Mouse (Mus musculus) lung, postnatal 36 days (tissue): ENCODE measurements at regions not wholly inside any gene's neighbourhood (a gene's known extent, or its start where the extent isn't known, plus 50 kb on each side); places are given as distances from the start of the nearest gene placed in this dataset.

Experiments
- DNase-seq: peaks from one replicate; pipeline ENCODE4 v3.0.0; 2022; ENCODE audit warnings: mixed read lengths

- DNase-seq: no peak
These were observed 271.4 kb upstream of the Adgrl2 start for GRCm38 (mm10) chr3:149261764-149262163.

DNA sequence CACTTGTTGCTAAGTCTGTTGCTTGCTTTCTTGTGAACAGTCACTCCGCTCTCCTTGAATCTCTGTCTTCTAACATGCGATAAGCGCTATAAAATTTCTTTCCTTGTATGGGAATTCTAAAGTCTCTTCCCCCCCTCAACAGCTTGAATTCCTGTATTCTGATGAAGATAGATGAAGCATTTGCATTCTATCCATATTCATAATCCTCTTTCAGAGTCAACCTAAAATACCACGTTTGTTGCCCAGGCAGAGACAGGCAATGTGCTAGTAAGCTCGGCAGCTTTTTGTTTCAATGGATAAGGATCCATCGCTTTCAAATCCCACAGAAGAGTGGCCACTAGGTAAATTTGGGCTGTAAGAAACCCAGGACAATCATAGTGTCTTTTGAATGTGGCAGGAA is 268.5 kb upstream of the Adgrl2 start:
- DNase-seq: no peak

DNA sequence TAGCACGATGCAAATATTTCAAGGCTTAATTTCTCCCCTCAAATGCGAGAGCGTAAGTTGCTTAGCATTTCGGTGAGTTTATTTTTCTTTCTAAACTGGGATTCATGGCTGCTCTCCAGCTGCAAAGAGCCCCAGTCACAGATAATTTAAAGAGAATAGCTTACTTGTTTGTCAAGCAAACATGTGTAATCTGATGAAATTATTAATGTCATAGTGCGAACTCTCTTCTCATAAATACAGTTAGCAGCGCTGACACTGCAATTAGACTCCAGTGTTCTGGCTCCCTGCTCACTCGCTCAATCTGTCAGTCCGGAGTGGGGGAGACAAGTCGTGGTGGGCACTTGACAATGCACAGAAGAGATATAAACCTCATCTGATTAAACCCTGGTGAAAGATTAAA is 266.5 kb upstream of the Adgrl2 start:
- DNase-seq: no peak

- no peak for DNase-seq
These were observed 262.7 kb upstream of the Adgrl2 start for GRCm38 (mm10) chr3:149253080-149253479.

- no peak for DNase-seq
These were observed 261.8 kb upstream of the Adgrl2 start for GRCm38 (mm10) chr3:149252144-149252543.

GRCm38 (mm10) chr3:149247626-149247987 is 257.3 kb upstream of the Adgrl2 start:
- no peak for DNase-seq

GRCm38 (mm10) chr3:149246935-149247625 is 256.7 kb upstream of the Adgrl2 start:
- DNase-seq: no peak

DNA sequence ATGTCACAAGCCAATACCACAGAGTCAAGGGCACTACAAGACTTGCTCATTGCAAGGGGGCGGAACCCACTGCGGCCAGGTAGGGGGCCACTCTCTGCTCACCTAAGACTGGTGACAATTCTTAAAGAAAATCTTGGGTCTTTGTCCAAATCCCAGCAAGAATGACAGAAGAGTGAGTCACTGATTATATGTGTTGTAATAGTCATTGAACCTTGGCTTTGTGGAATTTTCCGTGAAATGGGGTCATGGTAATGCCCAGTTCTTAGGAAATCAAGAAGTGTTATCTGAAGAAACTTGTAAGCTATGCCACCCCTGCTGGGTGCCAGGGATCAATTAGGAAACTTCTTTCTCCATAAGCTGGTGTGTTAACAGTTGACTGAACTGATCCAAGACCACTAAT is 249.3 kb upstream of the Adgrl2 start:
- DNase-seq: no peak

DNA sequence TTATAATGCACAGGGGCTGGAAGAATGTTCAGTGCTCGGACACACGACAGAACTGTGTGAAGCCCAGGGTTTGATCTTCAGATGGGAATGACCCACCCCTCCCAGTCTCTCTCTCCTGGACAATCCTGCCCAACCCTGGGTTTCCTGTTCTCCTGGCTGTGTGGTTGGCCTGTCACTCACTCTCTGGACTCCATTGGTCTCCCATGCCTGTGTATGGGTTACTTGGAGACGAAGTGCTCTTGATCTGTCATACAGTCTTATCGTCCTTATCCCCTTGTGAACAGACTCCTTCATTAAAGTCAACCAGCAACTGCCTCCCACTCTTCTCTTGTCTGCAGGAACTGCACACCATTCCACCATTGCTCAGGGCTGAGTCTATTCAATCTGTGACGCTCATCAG is 247.7 kb upstream of the Adgrl2 start:
- DNase-seq: no peak

DNA sequence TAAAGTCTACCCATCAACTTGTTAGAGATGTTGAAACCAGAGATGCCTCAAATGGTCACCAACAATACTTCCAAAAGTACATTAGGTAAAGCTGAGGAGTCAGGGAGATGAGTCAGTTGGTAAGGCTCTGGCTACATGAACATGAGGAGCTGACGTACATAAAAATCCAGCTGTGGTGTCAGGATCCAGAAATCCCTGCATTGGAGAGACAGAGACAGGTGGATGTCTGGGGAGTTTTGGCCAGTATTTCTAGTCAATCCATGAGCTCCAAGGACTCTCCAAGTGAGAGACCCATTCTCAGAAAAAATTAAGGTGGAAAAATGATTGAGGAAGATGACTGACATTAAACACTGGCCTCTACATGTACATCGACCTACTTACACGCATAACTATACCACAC is 244.8 kb upstream of the Adgrl2 start:
- no peak for DNase-seq

DNA sequence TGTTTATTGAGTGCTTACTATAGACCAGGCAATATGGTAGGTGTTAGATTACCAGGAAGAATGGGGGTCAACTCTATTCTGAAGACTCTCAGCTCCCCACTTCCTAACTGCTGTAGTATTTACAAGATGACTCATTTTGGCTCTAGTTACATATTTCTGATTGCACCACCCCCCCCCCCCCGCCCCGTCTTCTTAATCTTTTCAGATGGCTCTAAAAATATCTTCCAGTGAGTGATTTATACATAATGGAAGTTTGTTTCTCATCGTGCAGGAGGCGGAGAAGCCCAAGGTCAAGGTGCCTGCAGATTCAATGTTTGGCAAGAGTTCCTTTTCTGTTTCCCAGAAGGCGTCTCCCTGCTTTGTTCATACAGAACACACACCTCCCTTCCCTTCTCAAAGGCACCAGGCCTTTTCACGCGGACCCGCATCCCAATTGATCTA is 243.4 kb upstream of the Adgrl2 start:
- peak; percentile 33 for DNase-seq

DNA sequence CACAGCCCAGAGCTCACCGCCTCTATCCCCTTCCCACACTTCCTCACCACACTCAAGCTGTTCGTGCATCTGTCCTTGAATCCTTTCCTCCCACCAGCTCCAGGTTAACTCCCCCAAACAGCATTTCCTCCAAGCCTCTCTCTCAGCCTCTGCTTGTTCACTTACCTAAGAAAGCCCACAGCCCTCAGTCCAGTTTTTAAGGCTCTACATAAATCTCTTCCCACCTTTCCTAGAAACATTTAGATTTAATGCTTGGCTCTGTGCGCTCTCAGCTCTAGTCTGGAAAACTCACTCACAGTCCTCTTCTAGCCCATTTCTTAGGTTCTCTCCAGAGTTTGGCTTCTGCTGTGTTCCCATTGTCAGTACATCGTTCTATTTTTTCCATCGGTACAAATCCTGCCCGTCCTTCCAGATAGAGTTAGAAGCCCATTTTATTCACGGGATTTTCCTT is 242.9 kb upstream of the Adgrl2 start:
- no peak for DNase-seq

DNA sequence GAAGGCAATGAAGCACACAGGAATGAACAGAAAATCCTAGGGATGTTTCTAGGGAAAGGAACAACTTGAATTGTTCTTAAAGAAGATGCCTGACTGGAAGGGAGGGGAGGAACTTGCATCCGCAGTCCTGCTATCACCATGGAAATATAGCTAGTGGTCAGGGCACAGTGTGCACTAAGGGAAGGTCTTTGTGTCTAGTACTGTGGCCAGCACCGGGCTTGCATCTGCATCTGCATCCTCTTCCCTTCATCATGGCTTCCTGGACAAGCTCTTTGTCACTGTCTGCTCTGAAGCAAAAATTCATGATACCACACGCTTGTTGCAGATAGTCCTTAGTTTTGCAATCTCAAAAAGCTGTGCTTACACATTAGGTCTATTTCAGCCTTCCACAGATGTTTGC is 241.0 kb upstream of the Adgrl2 start:
- DNase-seq: no peak

GRCm38 (mm10) chr3:149227556-149227955 is 237.2 kb upstream of the Adgrl2 start:
- no peak for DNase-seq

DNA sequence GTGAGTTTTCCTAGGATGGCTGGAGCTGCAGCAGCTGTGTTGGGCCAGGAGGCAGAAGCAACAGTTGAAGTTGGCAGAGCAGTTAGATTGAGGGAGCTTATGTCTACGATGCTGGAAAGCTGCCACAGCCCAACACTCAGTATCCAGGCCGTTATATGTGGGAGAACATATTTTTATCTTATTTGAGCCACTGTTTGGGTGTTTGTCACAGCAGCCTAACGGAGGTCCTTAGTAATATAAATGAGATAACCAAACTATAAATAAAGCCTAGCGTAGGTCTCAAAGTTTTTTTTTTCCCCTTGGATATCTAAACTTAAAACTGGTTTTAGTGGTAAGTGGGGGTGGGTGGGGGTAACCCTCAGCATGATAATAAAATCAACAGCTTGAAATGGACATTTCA is 236.4 kb upstream of the Adgrl2 start:
- DNase-seq: no peak

- no peak for DNase-seq
These were observed 235.3 kb upstream of the Adgrl2 start for GRCm38 (mm10) chr3:149225684-149226083.

DNA sequence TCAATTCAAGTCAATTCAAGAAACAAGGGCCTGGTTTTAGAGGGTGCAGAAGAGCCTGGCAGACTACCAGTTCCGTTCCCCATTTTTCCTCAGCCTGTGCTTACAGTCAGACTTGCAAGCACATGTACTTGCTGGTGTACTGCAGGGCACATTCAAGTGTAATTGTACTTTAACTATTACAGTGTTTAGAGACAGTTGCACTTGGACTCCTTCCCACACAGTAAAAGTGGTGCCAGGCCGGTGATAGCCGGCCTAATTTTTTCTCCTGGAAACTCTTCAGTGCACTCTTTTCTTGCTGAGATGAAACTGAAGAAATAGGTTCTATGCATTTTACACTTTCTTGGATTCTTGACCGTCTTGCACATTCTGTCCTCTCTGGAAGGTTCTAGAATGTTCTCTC is 233.9 kb upstream of the Adgrl2 start:
- DNase-seq: no peak

- no peak for DNase-seq
These were observed 233.4 kb upstream of the Adgrl2 start for GRCm38 (mm10) chr3:149223776-149224175.

- DNase-seq: no peak
These were observed 230.6 kb upstream of the Adgrl2 start for GRCm38 (mm10) chr3:149220958-149221357.

DNA sequence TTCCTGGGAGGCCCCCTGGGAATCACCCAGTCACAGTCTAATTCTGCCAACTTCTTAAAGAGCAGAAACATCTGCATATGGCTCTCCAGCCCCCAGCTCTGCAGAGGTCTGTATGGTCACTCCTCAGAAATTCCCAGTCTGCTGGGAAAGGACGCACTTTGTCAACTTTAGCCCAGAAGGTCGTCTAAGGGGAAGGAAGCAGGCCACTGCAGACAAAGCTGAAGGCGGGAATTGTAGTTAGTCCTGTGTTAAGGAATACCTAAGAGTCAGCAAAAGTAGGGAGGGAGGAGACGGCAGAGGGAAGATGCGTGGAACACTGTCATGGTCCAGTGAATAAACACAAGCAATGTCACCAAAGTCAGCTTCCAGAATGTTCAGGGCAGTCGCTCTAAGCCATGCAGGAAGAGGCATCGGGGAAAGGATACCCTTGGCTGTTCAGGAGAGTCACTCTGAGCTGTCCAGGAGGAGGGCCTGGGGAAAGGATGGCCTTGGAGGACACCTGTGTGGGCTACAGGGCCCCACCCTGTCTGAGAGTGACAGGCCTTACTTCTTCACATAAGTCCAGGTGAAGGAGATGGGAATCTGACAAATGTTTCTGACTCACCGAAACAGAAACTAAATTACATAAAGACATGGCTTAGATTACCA is 230.1 kb upstream of the Adgrl2 start:
- DNase-seq: no peak

DNA sequence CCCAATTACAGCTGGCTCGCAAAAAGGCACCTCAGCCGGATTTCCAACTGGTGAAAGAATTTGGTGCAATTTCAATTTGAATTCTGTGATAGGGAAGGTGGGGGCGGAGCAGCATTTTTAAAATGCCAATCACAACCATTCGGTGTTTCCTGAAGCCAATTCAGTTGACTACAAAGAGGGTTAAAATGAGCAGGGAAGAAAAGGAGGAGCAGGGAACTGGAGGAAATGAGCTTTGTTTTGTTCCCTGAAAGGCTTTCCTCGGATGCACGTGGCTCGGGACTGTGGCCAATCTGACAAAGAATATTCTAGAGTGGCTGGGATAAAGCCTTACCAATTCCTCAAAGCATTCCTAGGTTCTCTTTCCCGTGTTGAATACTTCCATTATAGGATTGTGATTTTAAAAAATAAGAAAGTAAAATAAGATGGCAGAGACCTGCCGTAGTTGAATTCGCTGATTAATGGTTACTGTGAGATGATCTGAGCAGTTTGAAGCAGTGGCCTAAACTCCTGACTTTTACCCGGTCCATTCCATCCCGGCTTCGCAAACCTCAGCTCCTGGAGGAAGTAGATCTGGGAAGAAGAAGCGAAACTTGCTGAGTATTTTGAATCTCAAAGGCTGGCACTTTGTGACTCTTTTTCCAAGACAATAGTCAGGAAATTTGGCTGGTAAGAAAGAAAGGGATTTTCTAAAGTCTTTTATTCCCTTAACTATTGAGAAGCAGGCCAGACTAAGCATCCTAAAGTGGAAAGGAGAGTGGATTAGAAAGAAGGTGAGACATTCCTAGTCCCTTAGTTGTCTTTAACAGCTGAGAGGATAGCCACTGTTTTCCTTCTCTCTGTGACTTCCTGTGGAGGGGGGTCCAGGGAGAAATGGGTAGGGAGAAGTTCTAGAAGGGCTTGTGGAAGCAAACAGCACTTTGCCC is 229.3 kb upstream of the Adgrl2 start:
- DNase-seq: peak; percentile 59

DNA sequence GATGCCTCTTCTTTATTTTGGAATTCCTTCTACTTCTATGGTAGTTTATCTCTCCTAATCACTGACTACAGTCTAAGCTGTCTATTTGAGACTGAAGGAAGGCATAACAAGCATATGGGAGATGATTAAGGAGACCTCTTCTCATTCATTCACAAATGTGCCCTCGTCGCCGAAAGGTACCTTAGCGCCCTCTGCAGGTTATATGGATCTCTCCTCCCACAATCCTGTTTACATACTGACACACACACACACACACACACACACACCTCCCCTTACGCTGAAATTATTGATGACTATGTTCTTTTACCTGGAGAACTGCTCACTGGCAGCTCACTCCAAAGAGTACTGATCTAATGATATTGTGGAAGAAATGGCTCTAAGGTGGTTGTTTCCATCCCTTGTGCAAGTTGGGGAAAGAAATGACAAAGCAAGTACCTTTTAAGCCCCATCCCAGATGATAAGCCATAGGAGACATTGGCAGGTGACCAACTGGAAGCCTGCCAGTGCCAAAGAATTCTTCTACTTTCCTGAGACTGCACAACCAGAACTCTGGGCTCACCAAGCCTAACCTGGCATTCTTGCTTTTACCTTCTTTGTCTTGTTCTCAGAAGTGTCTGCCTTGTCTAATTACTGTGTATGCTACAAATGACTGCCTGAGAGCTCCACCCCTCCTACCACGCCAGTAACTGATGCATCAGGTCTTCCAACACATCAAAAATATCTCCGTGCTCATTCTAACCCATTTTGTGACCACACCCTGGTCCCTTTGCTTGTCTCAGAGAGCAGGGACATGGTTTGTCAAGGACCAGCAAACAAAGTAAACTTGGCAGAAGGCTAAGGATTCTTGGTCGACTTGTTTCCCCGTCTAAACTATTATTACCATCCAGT is 227.8 kb upstream of the Adgrl2 start:
- no peak for DNase-seq
